Mouse (Mus musculus): ENCODE measurements around the gene Inka1.

DNA sequence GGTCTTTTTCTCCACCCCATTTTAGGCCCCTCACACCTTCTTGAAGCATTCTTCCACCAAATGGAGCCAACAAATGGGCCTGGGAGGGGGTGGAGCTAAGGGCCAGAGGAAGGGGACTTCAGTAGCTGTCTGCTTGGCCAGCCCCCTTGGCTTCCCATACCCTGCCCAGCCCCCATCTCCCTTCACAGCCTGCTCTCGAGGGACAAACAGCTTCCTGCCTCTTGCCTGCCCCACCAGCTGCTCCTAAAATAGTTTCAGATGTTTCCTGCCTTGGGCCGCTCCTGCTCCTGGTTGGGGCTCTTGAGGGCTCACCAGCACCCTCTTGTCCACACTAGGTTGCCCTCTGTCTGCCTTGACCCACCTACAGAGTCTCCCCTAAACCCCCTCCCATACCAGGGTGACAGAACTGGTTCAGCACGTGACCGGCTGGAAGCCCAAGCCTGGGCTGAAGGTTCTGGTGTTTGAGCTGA, 2.2 kb downstream of the Inka1 start:
- TF ChIP-seq POLR2A (IDR thresholded peaks at IDR 0.05; ENCODE audit: borderline replicate concordance, extremely low read depth, low read depth, low read length): peak; percentile 58; the same call in 1 of the 2 replicates
- no peak for TF ChIP-seq CTCF (IDR thresholded peaks at IDR 0.05; ENCODE audit: insufficient read depth, low read length)
